Mouse (Mus musculus) ES-E14 (cell line): ENCODE results near the gene Gm5431.

Experiments used
- CHD2 ChIP-seq: IDR thresholded peaks from 2 replicates; pipeline ENCODE4 v1.6.1; 2014; ENCODE audit warnings: mild to moderate bottlenecking, low read depth, low read length, inconsistent platforms
- ZC3H11A ChIP-seq: IDR thresholded peaks from 2 replicates; pipeline ENCODE4 v1.6.1; 2012; ENCODE audit warnings: low read depth, mild to moderate bottlenecking, inconsistent platforms, low read length, borderline replicate concordance

DNA sequence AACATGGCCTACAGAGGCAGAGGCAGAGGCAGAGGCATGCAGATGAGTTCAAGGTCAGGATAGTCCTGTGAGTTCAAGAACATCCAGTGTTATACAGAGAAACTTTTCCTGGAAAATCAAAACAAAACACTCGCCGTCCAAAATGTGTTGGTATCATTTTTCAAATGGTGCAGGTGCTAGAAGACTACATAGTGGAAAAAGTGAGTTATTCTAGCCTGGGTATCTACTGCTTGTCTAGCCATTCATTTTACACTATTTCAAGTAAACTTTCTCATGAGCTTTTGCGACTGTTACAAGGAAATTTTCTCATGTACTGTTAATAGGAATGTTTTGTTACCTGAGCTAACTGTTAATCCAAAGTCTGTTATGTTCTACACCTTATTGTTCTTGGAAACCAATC, 16.4 kb upstream of the Gm5431 start:
- no peak for TF ChIP-seq ZC3H11A
- TF ChIP-seq CHD2: no peak
